Mouse (Mus musculus) hindlimb bud, embryonic 11.5 days (tissue): ENCODE results near the gene Mdm4.

Experiments used
- DNase-seq: peaks from one replicate; pipeline ENCODE4 v3.0.0-alpha.2; 2012; ENCODE audit warnings: low read depth, low spot score; ENCODE audit errors: extremely low spot score

The Mdm4 gene

DNA sequence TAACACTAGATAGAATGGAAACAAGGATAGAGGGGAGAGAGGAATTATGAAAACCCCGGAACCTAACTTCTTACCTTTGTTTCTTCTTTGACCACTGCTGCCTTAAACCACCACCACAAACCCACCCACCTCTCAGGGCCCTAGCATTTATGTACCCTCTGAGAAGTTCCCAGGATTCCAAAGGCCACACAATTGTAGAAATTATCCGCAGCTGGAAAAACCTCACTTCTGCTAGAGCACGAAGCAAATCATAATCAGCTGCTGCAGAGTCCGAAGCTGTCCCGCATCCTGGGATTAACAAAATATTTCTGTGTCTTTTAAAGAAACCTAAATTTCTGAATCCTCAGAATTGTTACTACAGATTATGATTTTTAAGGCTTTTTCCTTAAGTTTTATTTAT is at the start of gene Mdm4:
Gene Mdm4 (minus strand): TSS at position 101 of the 400 bp plus-strand sequence.
- no peak for DNase-seq

DNA sequence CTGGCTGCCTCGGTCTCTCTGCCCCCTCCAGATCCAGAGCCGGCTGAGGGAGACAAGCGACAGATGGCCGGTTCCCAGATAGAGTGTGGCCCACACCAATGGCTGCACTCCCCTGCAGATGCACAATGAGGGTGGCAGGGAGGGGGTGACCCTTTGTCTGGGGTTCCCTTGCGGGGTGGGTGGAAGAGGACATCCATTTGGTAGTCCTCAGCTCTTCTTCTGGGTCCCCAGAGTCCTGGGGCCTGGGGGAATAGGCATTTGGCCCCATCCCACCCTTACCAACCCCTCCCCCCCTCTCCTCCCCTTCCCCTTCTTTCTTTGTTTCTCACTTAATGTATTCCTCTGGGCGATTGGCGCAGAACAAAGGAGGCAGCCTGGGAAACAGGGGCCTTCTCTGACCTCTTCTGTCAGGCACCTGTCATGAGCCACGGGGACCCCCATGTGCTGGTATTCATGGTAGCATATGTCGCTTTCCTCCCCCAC is 49.8 kb upstream of the Mdm4 start:
- DNase-seq: no peak

- DNase-seq: no peak
These were observed 49.1 kb upstream of the Mdm4 start for GRCm38 (mm10) chr1:133079509-133079908.

GRCm38 (mm10) chr1:133078338-133078727 is 48.0 kb upstream of the Mdm4 start:
- DNase-seq: no peak

- DNase-seq: no peak
These were observed 47.4 kb upstream of the Mdm4 start for GRCm38 (mm10) chr1:133077606-133078337.

DNA sequence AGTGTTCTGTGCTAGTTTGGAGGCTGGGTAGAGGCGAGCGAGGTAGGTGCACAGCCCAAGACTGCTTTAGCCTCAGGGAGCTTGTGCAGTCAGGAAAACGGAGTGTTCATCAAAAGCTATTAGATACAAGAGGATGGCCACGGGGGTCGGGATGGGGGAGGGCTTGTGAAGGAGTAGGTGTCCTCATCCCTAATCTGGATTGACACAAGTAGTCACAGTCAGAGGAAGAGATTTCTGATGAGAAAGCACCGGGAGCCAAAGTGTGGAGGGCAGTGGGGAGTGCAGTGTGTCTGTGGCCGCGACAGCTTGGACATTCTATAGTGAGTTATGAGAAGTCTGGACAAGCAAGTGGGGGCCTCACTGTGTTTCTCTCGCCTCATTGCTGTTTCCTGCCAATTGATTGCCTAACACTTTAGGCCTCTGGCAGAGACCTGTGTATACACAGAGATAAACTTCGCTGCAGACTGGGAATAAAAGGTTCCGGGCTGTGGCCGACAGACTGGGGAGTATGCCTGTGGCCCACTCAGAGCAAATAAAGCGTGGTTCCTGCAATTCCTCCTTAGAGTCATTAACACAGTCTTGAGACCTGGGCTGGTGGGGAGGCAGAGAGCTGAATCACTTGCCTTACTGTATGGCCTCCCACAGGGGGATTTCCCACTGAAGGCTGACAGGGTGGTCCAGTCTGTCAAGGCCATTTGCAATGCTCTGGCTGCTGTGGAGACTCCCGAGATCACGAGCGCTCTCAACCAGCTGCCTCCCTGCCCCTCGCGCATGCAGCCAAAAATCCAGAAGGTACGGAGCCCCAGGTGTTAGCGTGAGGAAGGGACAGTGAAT is 46.5 kb upstream of the Mdm4 start:
- no peak for DNase-seq

DNA sequence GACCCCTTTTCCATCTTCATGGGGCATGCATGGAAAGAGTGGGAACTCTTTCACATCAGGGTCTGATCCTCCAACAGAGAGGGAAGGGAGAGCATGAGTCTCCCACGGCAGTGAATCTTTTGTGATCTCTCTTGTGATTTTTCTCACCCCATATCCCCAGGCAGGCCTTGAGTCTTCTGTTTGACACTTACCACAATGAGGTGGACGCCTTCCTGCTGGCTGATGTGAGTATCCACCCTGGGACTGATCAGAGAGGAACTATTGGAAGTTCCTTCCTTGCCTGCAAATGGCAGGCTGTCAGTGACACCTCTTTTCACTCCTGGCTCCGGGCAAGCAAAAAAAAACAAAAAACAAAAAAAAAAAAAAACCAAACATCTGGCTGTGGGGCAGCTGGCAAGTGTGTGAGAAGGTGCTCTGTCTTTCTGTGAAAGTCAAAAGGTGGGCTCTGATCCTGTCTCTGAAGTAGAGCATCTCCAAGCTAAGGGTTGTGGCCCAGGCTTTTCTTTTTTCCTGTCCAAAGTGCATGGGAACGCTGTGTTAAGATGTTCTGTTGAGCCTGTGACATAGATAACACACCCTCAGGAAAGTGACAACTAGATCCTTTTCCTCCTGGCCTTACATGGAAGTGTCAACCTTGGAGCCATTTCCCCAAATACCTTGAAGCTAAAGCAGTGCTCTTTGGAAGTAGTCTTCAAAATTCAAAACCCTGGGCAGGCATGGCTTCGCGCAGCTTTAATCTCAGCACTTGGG is 45.5 kb upstream of the Mdm4 start:
- no peak for DNase-seq

- DNase-seq: no peak
These were observed 44.2 kb upstream of the Mdm4 start for GRCm38 (mm10) chr1:133074541-133074940.

- DNase-seq: no peak
These were observed 43.0 kb upstream of the Mdm4 start for GRCm38 (mm10) chr1:133073327-133073856.

- DNase-seq: no peak
These were observed 41.5 kb upstream of the Mdm4 start for GRCm38 (mm10) chr1:133071666-133072381.

GRCm38 (mm10) chr1:133070157-133070556 is 39.8 kb upstream of the Mdm4 start:
- DNase-seq: no peak

GRCm38 (mm10) chr1:133069275-133070120 is 39.1 kb upstream of the Mdm4 start:
- DNase-seq: no peak

GRCm38 (mm10) chr1:133068669-133069274 is 38.4 kb upstream of the Mdm4 start:
- DNase-seq: no peak

GRCm38 (mm10) chr1:133068268-133068667 is 37.9 kb upstream of the Mdm4 start:
- DNase-seq: no peak

DNA sequence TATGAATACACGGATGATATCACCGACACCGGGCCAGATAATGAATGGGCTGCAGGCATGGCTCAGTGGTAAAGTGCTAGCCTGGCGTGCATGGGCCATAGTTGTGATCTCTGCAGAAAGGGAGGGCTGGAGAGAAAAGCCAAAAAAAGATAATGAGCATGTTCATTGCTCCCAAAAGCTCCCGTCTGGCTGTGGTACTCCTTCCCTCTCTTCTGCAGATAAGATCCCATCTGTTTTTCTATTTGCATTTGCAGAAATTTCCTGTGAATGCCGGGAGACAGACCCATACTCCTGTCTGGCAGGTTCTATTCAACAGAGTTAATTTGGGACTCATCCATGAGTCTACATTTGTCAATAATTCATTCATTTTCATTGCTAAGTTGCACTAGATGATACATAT is 32.8 kb upstream of the Mdm4 start:
- DNase-seq: no peak

GRCm38 (mm10) chr1:133060681-133061080 is 30.3 kb upstream of the Mdm4 start:
- no peak for DNase-seq

DNA sequence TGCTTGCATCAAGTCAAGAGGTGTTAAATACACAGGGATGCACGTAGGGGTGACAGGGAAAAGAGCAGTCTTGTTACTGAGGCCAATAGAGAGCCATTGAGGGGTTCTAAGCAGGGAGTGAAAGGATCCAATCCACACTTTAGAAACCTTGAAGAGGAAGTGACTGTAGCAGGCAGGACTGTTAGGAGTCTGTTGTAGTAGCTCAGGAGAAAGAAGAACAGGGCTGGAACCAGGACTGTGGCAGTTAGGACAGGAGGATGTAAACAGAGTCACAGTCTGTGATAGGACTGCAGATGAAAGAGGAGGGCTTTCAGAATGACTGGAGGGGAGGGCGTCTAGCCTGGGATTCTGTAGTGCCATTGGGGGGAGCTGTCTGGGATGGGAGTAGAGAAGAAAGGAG is 29.2 kb upstream of the Mdm4 start:
- DNase-seq: no peak

DNA sequence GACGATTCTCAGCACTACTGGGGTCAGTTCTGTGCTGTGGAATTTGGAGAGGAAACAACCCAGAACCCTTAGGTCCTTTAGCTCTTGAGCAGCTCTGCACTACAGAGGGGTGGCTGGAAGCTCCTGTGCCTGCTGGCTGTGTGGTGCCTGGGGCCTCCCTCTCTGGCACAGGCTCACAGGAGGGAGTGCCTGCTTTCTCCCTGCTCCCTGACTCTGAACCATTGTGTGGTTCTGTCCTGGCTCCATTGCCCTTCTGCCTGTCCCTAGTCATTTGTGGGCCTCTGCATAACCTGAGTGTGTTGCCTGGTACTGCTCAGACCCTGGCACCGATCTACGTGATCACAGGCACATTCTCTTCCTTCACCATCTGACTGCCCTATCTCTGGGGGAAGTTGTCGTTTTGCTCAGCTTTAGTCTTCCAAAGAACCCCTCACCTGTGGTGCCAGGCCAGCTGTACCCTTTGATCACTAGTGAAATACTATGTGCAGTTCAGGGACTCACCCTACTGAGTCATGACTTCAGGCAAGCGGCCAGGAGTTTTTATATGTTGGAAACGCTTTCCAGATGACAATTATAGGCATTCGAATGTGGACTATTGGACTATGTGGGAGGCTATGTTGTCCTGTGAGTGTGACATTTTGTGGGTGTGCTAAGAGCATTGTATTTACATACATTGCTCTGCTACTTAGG is 27.1 kb upstream of the Mdm4 start:
- DNase-seq: no peak

DNA sequence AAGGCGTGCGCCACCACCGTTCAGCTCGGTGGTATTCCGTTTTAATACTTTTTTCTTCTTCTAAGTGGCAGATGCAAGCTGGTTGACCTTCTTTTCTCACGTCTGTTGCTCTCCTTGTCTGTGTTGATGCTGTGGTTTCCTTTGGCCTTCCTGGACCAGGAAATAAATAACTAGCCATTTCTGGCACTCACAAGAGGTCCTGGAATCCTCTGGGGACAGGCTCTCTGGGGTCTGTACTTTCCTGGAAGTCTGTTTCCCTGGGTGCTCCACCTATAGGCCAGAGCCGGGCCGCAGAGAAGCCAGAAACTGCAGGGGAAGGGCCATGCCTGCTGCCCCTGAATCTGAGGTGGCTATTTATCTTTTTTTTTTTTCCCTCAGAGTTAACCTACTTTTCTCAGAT is 24.0 kb upstream of the Mdm4 start:
- no peak for DNase-seq
